Mouse (Mus musculus) embryonic facial prominence, embryonic 13.5 days (tissue): ENCODE data around the gene Exosc10. TPM values are rescaled to one million over a fixed set of nuclear protein-coding genes. Genes with fewer than 3 reads are reported as not detected.
A peak's percentile ranks its signal among the peaks of the same experiment; 100 is the strongest.

Source experiments
- ATAC-seq: fragments of 200-750 bp; cut with Nextera tagmentation; 2 replicates; pipeline ENCODE4 v1.8.0; 2017; ENCODE audit warnings: low read depth; ENCODE audit not compliant: insufficient number of reproducible peaks, insufficient read depth, low FRiP score, low TSS enrichment
- H3K27ac ChIP-seq: fragments of 300-500 bp; sonication (generic); 2 replicates; pipeline ENCODE4 v1.5.1; 2015; ENCODE audit warnings: moderate library complexity, mild to moderate bottlenecking, inconsistent platforms
- H3K27me3 ChIP-seq: fragments of 300-500 bp; sonication (generic); 2 replicates; pipeline ENCODE4 v1.6.1; 2015; ENCODE audit warnings: mild to moderate bottlenecking, inconsistent platforms
- H3K36me3 ChIP-seq: fragments of 300-500 bp; sonication (generic); 2 replicates; pipeline ENCODE4 v1.6.1; 2015; ENCODE audit warnings: mild to moderate bottlenecking, inconsistent platforms
- H3K4me1 ChIP-seq: fragments of 300-500 bp; sonication (generic); 2 replicates; pipeline ENCODE4 v1.6.1; 2015; ENCODE audit warnings: inconsistent platforms
- H3K4me2 ChIP-seq: fragments of 300-500 bp; sonication (generic); 2 replicates; pipeline ENCODE4 v1.6.1; 2015; ENCODE audit warnings: moderate library complexity, mild to moderate bottlenecking, inconsistent platforms
- H3K4me3 ChIP-seq: fragments of 300-500 bp; sonication (generic); 2 replicates; pipeline ENCODE4 v1.5.1; 2015; ENCODE audit warnings: mild to moderate bottlenecking, inconsistent platforms
- H3K9ac ChIP-seq: fragments of 300-500 bp; sonication (generic); 2 replicates; pipeline ENCODE4 v1.6.1; 2015; ENCODE audit warnings: mild to moderate bottlenecking, inconsistent platforms
- H3K9me3 ChIP-seq: fragments of 300-500 bp; sonication (generic); 2 replicates; pipeline ENCODE4 v1.6.1; 2016; ENCODE audit warnings: inconsistent platforms
- WGBS: fragments of 180-500 bp; shearing (Covaris S2); methylation state at CpG from one replicate; pipeline ENCODE4 v1.1.7; 2015; ENCODE audit warnings: mixed read lengths; 5-methylcytosine and 5-hydroxymethylcytosine counted together
- polyA plus RNA-seq: library from polyadenylated mRNA; unstranded; fragments of >200 nt; fragmentation: Nextera tagmentation; extraction: Ambion mirVana; gene quantifications from 2 replicates; pipeline ENCODE4 v1.2.1, GENCODE M21; 2015

The Exosc10 gene
- polyA plus RNA-seq, 1 experiment from 2014 or later, result 99.7 TPM

- Histone ChIP-seq H3K27me3 (no peaks in the 10 kb centered on the region), H3K27ac (no peak overlapping the region), H3K36me3 (peaks cover 75% of the 10 kb centered on the region), H3K9me3 (no peaks in the 10 kb centered on the region), H3K4me2 (no peak overlapping the region), H3K4me1 (no peaks in the 10 kb centered on the region), H3K4me3 (no peak overlapping the region), H3K9ac (no peak overlapping the region)
- 92% methylated on average over 9 of the region's 9 CpGs for WGBS
- ATAC-seq, result no peak
These were observed 22.5 kb downstream of the Exosc10 start for GRCm38 (mm10) chr4:148580765-148581164.

- Histone ChIP-seq H3K27ac (no peak overlapping the region), H3K36me3 (peaks cover 68% of the 10 kb centered on the region), H3K27me3 (no peaks in the 10 kb centered on the region), H3K4me1 (no peaks in the 10 kb centered on the region), H3K9me3 (no peaks in the 10 kb centered on the region), H3K9ac (no peak overlapping the region), H3K4me3 (no peak overlapping the region), H3K4me2 (no peak overlapping the region)
- ATAC-seq, result no peak
- 89% methylated on average over 5 of the region's 5 CpGs for WGBS
These were observed 23.2 kb downstream of the Exosc10 start for GRCm38 (mm10) chr4:148581422-148581821.

- Histone ChIP-seq H3K27ac (no peak overlapping the region), H3K27me3 (no peaks in the 10 kb centered on the region), H3K9ac (no peak overlapping the region), H3K4me2 (no peak overlapping the region), H3K4me3 (no peak overlapping the region), H3K9me3 (no peaks in the 10 kb centered on the region), H3K36me3 (peaks cover 50% of the 10 kb centered on the region), H3K4me1 (no peaks in the 10 kb centered on the region)
- WGBS, result 80% methylated on average over 4 of the region's 4 CpGs
- ATAC-seq, result no peak
These were observed 25.0 kb downstream of the Exosc10 start for GRCm38 (mm10) chr4:148583257-148583656.

- ATAC-seq, result no peak
- peaks cover 16% of the 10 kb centered on the region for H3K36me3 ChIP-seq
- H3K9me3 ChIP-seq, result no peaks in the 10 kb centered on the region
- H3K4me2 ChIP-seq, result no peak overlapping the region
- H3K27ac ChIP-seq, result no peak overlapping the region
- H3K4me1 ChIP-seq, result peaks cover 7% of the 10 kb centered on the region; the same call in 1 of the 2 replicates
- H3K4me3 ChIP-seq, result no peak overlapping the region
- WGBS, result 83% methylated on average over 9 of the region's 9 CpGs
- H3K9ac ChIP-seq, result no peak overlapping the region
- H3K27me3 ChIP-seq, result no peaks in the 10 kb centered on the region
These were observed 28.4 kb downstream of the Exosc10 start for GRCm38 (mm10) chr4:148586648-148587047.

GRCm38 (mm10) chr4:148588793-148589192, 30.6 kb downstream of the Exosc10 start:
- no peak overlapping the region for H3K9ac ChIP-seq
- H3K4me2 ChIP-seq, result no peak overlapping the region
- ATAC-seq, result no peak
- no peak overlapping the region for H3K27ac ChIP-seq
- no peak overlapping the region for H3K4me3 ChIP-seq
- 83% methylated on average over 9 of the region's 9 CpGs for WGBS
- H3K9me3 ChIP-seq, result no peaks in the 10 kb centered on the region
- H3K27me3 ChIP-seq, result no peaks in the 10 kb centered on the region
- H3K4me1 ChIP-seq, result peaks cover 20% of the 10 kb centered on the region
- peaks cover 13% of the 10 kb centered on the region for H3K36me3 ChIP-seq

GRCm38 (mm10) chr4:148589565-148589964, 31.3 kb downstream of the Exosc10 start:
- H3K27ac ChIP-seq, result no peak overlapping the region
- 44% methylated on average over 6 of the region's 8 CpGs for WGBS
- H3K4me1 ChIP-seq, result peaks cover 20% of the 10 kb centered on the region
- no peaks in the 10 kb centered on the region for H3K27me3 ChIP-seq
- H3K36me3 ChIP-seq, result peaks cover 20% of the 10 kb centered on the region
- H3K4me2 ChIP-seq, result no peak overlapping the region
- no peak overlapping the region for H3K4me3 ChIP-seq
- no peak overlapping the region for H3K9ac ChIP-seq
- H3K9me3 ChIP-seq, result no peaks in the 10 kb centered on the region
- ATAC-seq, result no peak

GRCm38 (mm10) chr4:148590421-148591170, 32.4 kb downstream of the Exosc10 start:
- no peaks in the 10 kb centered on the region for H3K27me3 ChIP-seq
- peak overlapping the region; percentile 89 for H3K9ac ChIP-seq
- H3K36me3 ChIP-seq, result peaks cover 31% of the 10 kb centered on the region
- H3K4me3 ChIP-seq, result peak overlapping the region; percentile 93
- WGBS, result 8% methylated on average over 18 of the region's 18 CpGs
- H3K9me3 ChIP-seq, result no peaks in the 10 kb centered on the region
- H3K27ac ChIP-seq, result peak overlapping the region; percentile 80
- peak overlapping the region; percentile 88 for H3K4me2 ChIP-seq
- ATAC-seq, result no peak
- H3K4me1 ChIP-seq, result peaks cover 20% of the 10 kb centered on the region

GRCm38 (mm10) chr4:148591171-148591630, 33.0 kb downstream of the Exosc10 start, which contains the start of gene Srm:
Srm (plus strand) TSS chr4:148591503.
- Histone ChIP-seq H3K36me3 (peaks cover 37% of the 10 kb centered on the region), H3K9me3 (no peaks in the 10 kb centered on the region), H3K4me2 (peak within 1 kb of the TSS; percentile 88), H3K4me3 (peak within 1 kb of the TSS; percentile 93), H3K27me3 (no peaks in the 10 kb centered on the region), H3K4me1 (peaks cover 20% of the 10 kb centered on the region), H3K9ac (peak within 1 kb of the TSS; percentile 89), H3K27ac (peak within 1 kb of the TSS; percentile 80)
- under 1% methylated on average over 50 of the region's 50 CpGs for WGBS
- peak; percentile 100 for ATAC-seq

- Histone ChIP-seq H3K4me1 (peaks cover 20% of the 10 kb centered on the region), H3K9ac (peak overlapping the region; percentile 89), H3K9me3 (no peaks in the 10 kb centered on the region), H3K27ac (peak overlapping the region; percentile 66; the same call in 1 of the 2 replicates), H3K36me3 (peaks cover 43% of the 10 kb centered on the region), H3K4me2 (peak overlapping the region; percentile 88), H3K4me3 (peak overlapping the region; percentile 93), H3K27me3 (no peaks in the 10 kb centered on the region)
- ATAC-seq, result peak; percentile 0; the same call in 1 of the 2 replicates
- under 1% methylated on average over 52 of the region's 53 CpGs for WGBS
These were observed 33.6 kb downstream of the Exosc10 start for GRCm38 (mm10) chr4:148591637-148592380.

- Histone ChIP-seq H3K4me3 (0 out of 2 replicates have a peak overlapping the region, but pooled peaks have one; percentile 2), H3K27me3 (no peaks in the 10 kb centered on the region), H3K9me3 (no peaks in the 10 kb centered on the region), H3K4me2 (no peak overlapping the region), H3K4me1 (peaks cover 20% of the 10 kb centered on the region), H3K9ac (no peak overlapping the region), H3K36me3 (peaks cover 64% of the 10 kb centered on the region), H3K27ac (no peak overlapping the region)
- 94% methylated on average over 11 of the region's 11 CpGs for WGBS
- ATAC-seq, result no peak
These were observed 35.8 kb downstream of the Exosc10 start for GRCm38 (mm10) chr4:148593996-148594395.

GRCm38 (mm10) chr4:148595916-148596315, 37.7 kb downstream of the Exosc10 start:
- Histone ChIP-seq H3K9ac (no peak overlapping the region), H3K4me3 (no peak overlapping the region), H3K4me2 (no peak overlapping the region), H3K9me3 (no peaks in the 10 kb centered on the region), H3K36me3 (peaks cover 69% of the 10 kb centered on the region), H3K27ac (no peak overlapping the region), H3K27me3 (no peaks in the 10 kb centered on the region), H3K4me1 (peaks cover 12% of the 10 kb centered on the region)
- no peak for ATAC-seq
- WGBS, result 88% methylated on average over 6 of the region's 6 CpGs
